Mouse (Mus musculus) limb, embryonic 11.5 days (tissue): Measurements from ENCODE around the gene Stoml2. TPM values are rescaled to one million over a fixed set of nuclear protein-coding genes. Genes with fewer than 3 reads are reported as not detected.

Source experiments
- ATAC-seq: fragments of 200-750 bp; cut with Nextera tagmentation; 2 replicates; pipeline ENCODE4 v1.8.0; 2017; ENCODE audit warnings: low read depth; ENCODE audit not compliant: insufficient number of reproducible peaks, low FRiP score, low TSS enrichment
- DNase-seq: peaks from one replicate; pipeline ENCODE4 v3.0.0-alpha.2; 2015; ENCODE audit warnings: low spot score
- H3K27ac ChIP-seq: fragments of 300-500 bp; sonication (generic); replicated peaks from 2 replicates; pipeline ENCODE4 v1.5.1; 2014; ENCODE audit warnings: low read depth, mild to moderate bottlenecking, low read length
- H3K27me3 ChIP-seq: fragments of 300-500 bp; sonication (generic); 2 replicates; pipeline ENCODE4 v1.6.1; 2014; ENCODE audit warnings: mild to moderate bottlenecking, low read length, mixed read lengths; ENCODE audit not compliant: control insufficient read depth, insufficient read depth
- H3K36me3 ChIP-seq: fragments of 300-500 bp; sonication (generic); 2 replicates; pipeline ENCODE4 v1.6.1; 2014; ENCODE audit warnings: mild to moderate bottlenecking, low read length, moderate library complexity, mixed read lengths; ENCODE audit not compliant: control insufficient read depth, insufficient read depth
- H3K4me1 ChIP-seq: fragments of 300-500 bp; sonication (generic); 2 replicates; pipeline ENCODE4 v1.6.1; 2014; ENCODE audit warnings: low read length, mixed read lengths; ENCODE audit not compliant: control insufficient read depth, insufficient read depth
- H3K4me2 ChIP-seq: fragments of 300-500 bp; sonication (generic); 2 replicates; pipeline ENCODE4 v1.6.1; 2014; ENCODE audit warnings: low read depth, mild to moderate bottlenecking, moderate library complexity; ENCODE audit not compliant: severe bottlenecking
- H3K4me3 ChIP-seq: fragments of 300-500 bp; sonication (generic); 2 replicates; pipeline ENCODE4 v1.5.1; 2014; ENCODE audit warnings: low read depth, low read length
- H3K9ac ChIP-seq: fragments of 300-500 bp; sonication (generic); 2 replicates; pipeline ENCODE4 v1.6.1; 2014; ENCODE audit warnings: mild to moderate bottlenecking, low read length
- H3K9me3 ChIP-seq: fragments of 300-500 bp; sonication (generic); 2 replicates; pipeline ENCODE4 v1.6.1; 2016; ENCODE audit warnings: low read length; ENCODE audit not compliant: control insufficient read depth
- WGBS: fragments of 180-500 bp; shearing (Covaris S2); extraction: QIAGEN DNeasy Blood & Tissue Kit; methylation state at CpG from one replicate; pipeline ENCODE4 v1.1.7; 2014; 5-methylcytosine and 5-hydroxymethylcytosine counted together
- polyA plus RNA-seq: library from polyadenylated mRNA; unstranded; fragments of >200 nt; fragmentation: Nextera tagmentation; extraction: Ambion mirVana; gene quantifications from 2 replicates; pipeline ENCODE4 v1.2.1, GENCODE M21; 2014

Stoml2 gene
- polyA plus RNA-seq, 1 experiment from 2014 or later, result 426 TPM

DNA sequence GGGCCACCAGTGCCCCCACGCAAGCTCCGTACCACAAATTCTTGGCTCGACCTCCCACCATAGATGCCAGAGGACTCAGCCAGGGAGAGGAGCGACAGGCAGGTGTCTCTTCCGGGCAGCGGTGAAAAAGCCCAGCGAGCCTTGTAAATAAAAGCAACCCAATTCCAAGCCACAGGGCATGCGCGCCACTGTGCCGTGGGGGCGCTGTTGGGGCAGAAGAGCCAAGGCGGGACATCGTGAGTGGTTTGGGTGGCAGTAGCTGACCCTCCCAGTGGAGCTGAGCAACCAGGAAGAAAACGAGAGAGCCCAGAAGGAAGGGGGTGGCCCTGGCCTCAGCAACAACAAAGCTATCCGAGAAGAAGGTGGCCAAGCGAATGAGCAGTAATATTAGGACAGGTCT lies 10.6 kb downstream of the Stoml2 start:
- Histone ChIP-seq H3K9me3 (no peaks in the 10 kb centered on the region), H3K27me3 (no peaks in the 10 kb centered on the region), H3K27ac (no peak overlapping the region), H3K36me3 (peaks cover 19% of the 10 kb centered on the region), H3K9ac (no peak overlapping the region), H3K4me1 (peaks cover 5% of the 10 kb centered on the region; the same call in 1 of the 2 replicates), H3K4me3 (no peak overlapping the region), H3K4me2 (no peak overlapping the region)
- 91% methylated on average over 16 of the region's 16 CpGs for WGBS
- DNase-seq, result no peak
- ATAC-seq, result no peak

- peaks cover 19% of the 10 kb centered on the region for H3K36me3 ChIP-seq
- ATAC-seq (no peak), DNase-seq (no peak)
- WGBS, result 95% methylated on average over 23 of the region's 23 CpGs
- no peak overlapping the region for H3K27ac ChIP-seq
- no peaks in the 10 kb centered on the region for H3K27me3 ChIP-seq
- peaks cover 3% of the 10 kb centered on the region; the same call in 1 of the 2 replicates for H3K4me1 ChIP-seq
- no peak overlapping the region for H3K9ac ChIP-seq
- no peaks in the 10 kb centered on the region for H3K9me3 ChIP-seq
- no peak overlapping the region for H3K4me2 ChIP-seq
- H3K4me3 ChIP-seq, result no peak overlapping the region
Observed at GRCm38 (mm10) chr4:43019641-43020465, 11.7 kb downstream of the Stoml2 start.

DNA sequence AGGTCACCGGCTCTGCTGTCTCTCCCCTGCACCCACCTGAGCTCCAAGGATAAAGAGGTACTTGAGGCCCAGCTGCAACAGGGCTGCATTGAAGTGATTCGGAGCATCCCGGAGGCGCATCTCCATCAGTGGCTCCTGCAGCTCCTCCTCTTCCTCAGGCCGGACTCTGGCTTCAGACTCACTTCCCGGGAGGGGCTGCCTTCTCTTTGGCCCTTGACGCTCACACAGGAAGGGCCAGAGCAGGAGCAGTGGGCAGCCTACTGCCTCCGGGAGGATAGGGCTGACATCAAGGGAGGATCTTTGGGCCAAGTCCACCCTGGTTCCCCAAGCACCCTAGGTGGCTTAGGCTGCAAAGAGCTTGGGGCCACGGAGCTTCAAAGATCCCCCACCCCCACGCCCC lies 12.3 kb downstream of the Stoml2 start:
- DNase-seq (no peak), ATAC-seq (no peak)
- Histone ChIP-seq H3K27ac (no peak overlapping the region), H3K4me1 (no peaks in the 10 kb centered on the region), H3K27me3 (no peaks in the 10 kb centered on the region), H3K36me3 (peaks cover 19% of the 10 kb centered on the region), H3K4me2 (no peak overlapping the region), H3K4me3 (no peak overlapping the region), H3K9ac (no peak overlapping the region), H3K9me3 (no peaks in the 10 kb centered on the region)
- WGBS, result 90% methylated on average over 10 of the region's 10 CpGs

DNA sequence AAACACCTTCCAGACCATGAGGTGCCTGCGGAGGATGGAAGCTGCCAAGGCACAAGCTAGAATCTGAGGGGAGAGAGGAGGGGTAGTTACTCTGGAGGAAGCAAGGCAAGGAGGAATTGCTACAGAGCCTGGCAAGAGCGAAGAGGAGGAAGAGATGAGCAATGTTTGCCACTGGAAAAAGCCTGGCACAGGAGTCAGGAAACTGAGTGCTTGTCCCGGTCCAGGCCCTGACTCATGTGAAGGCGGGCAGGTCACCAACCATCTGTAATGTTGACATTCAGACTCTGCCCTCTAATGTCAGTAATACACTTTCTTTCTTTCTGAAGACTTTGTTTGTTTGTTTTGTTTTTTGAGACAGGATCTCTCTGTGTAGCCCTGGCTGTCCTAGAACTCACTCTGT lies 13.4 kb downstream of the Stoml2 start:
- Histone ChIP-seq H3K9ac (no peak overlapping the region), H3K27me3 (no peaks in the 10 kb centered on the region), H3K36me3 (peaks cover 19% of the 10 kb centered on the region), H3K4me2 (no peak overlapping the region), H3K4me3 (no peak overlapping the region), H3K4me1 (no peaks in the 10 kb centered on the region), H3K9me3 (no peaks in the 10 kb centered on the region), H3K27ac (no peak overlapping the region)
- ATAC-seq (no peak), DNase-seq (no peak)
- WGBS, result 96% methylated on average over 4 of the region's 4 CpGs

- no peaks in the 10 kb centered on the region for H3K27me3 ChIP-seq
- H3K36me3 ChIP-seq, result no peaks in the 10 kb centered on the region; the same call in 1 of the 2 replicates
- no peak overlapping the region for H3K4me3 ChIP-seq
- ATAC-seq (no peak), DNase-seq (no peak)
- H3K9ac ChIP-seq, result no peak overlapping the region
- WGBS, result 96% methylated on average over 1 of the region's 1 CpGs
- no peak overlapping the region for H3K4me2 ChIP-seq
- no peaks in the 10 kb centered on the region for H3K9me3 ChIP-seq
- H3K27ac ChIP-seq, result no peak overlapping the region
- H3K4me1 ChIP-seq, result no peaks in the 10 kb centered on the region; the same call in 1 of the 2 replicates
Observed at GRCm38 (mm10) chr4:43012091-43012490, 19.4 kb downstream of the Stoml2 start.

DNA sequence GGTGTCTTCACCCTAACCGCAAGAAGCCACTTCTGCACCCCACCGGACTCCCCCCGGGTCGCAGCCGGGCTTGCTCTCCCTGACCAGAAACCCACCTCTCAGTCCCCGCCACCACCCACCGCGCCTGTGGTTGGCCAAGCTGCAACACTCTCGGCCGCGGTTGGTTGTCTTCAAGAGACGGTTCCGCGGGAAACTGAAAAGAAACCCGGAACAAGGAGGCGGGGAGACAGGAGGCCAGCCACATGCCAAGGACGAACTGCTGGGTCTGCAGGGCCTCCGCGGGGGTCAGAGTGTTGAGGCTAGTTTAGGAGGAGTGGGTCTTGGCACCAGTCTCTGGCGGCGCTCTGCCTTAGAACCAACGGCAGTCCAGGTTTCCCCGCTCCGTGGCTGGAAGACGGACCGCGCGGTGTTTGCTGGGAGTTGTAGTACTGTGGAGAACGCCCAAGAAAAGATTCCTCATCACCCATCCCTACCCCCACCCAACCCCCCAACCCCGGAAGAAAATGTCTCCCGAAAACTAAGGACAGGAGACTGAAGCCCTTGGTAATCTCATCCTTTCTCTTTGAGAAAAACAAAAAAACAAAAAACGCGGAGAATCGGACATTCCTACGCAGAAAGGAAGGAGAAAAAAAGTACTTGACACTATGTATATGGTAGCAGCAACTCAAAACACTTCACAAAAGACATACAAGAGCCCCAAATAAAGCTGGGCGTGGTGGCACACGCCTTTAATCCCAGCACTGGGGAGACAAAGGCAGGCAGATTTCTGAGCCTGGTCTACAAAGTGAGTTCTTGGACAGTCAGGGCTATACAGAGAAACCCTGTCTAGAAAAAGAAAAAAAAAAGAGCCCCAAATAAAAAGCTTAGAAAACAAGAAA lies 21.1 kb downstream of the Stoml2 start, which contains the start of gene Fancg:
Gene Fancg (minus strand): TSS at position 346 of the 878 bp plus-strand sequence.
- no peaks in the 10 kb centered on the region for H3K9me3 ChIP-seq
- ATAC-seq, result peak; percentile 87
- WGBS, result 2% methylated on average over 37 of the region's 37 CpGs

GRCm38 (mm10) chr4:43005765-43006164 lies 25.7 kb downstream of the Stoml2 start:
- Histone ChIP-seq H3K27me3 (no peaks in the 10 kb centered on the region), H3K27ac (no peak overlapping the region), H3K4me1 (no peaks in the 10 kb centered on the region; the same call in 1 of the 2 replicates), H3K9me3 (no peaks in the 10 kb centered on the region), H3K4me2 (no peak overlapping the region), H3K4me3 (no peak overlapping the region), H3K9ac (no peak overlapping the region), H3K36me3 (no peaks in the 10 kb centered on the region; the same call in 1 of the 2 replicates)
- 68% methylated on average over 2 of the region's 2 CpGs for WGBS
- DNase-seq (no peak), ATAC-seq (no peak)

More for the DNA sequence above, 21.1 kb downstream of the Stoml2 start, which contains the start of gene Fancg:
- Histone ChIP-seq H3K4me3 (peak within 1 kb of the TSS; percentile 67), H3K36me3 (no peaks in the 10 kb centered on the region; the same call in 1 of the 2 replicates), H3K4me2 (peak within 1 kb of the TSS; percentile 72), H3K27ac (peak within 1 kb of the TSS; percentile 14; the same call in 1 of the 2 replicates), H3K4me1 (no peaks in the 10 kb centered on the region; the same call in 1 of the 2 replicates), H3K9ac (peak within 1 kb of the TSS; percentile 63), H3K27me3 (no peaks in the 10 kb centered on the region)
- DNase-seq, result peak; percentile 89

DNA sequence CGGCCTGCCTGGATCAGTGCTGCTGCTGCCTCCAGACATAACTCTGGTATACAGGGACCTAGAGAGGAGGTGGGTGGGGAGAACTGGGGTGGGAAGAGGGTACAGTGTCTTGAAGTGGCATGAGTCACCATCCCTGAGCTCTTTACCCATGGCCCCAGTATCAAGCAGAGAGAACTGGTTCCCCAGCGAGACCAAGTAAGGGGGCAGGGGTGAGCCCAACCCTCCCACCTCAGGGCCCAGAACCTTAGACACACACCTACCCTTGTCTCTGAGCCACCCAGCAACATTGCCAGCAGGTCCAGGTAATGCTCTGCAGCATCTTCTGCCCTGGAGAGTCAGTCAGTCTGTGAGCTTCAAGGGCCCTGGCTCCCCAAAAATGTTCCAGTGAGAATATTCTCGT lies 26.6 kb downstream of the Stoml2 start:
- DNase-seq (no peak), ATAC-seq (no peak)
- no peak overlapping the region for H3K4me2 ChIP-seq
- H3K4me1 ChIP-seq, result no peaks in the 10 kb centered on the region; the same call in 1 of the 2 replicates
- no peak overlapping the region for H3K4me3 ChIP-seq
- no peaks in the 10 kb centered on the region for H3K27me3 ChIP-seq
- 93% methylated on average over 3 of the region's 3 CpGs for WGBS
- no peak overlapping the region for H3K27ac ChIP-seq
- H3K9me3 ChIP-seq, result no peaks in the 10 kb centered on the region
- no peak overlapping the region for H3K9ac ChIP-seq
- no peaks in the 10 kb centered on the region; the same call in 1 of the 2 replicates for H3K36me3 ChIP-seq
